Mouse (Mus musculus) erythroid progenitor cell, adult 5-6 weeks (primary cell): ENCODE results near the gene Dnajc15. TPM values are rescaled to one million over a fixed set of nuclear protein-coding genes. Genes with fewer than 3 reads are reported as not detected.

Experiments
- ATAC-seq: replicated peaks from 2 replicates; pipeline ENCODE4 v1.8.0; 2016; ENCODE audit warnings: moderate number of reproducible peaks, mild to moderate bottlenecking, moderate TSS enrichment, inconsistent platforms; ENCODE audit not compliant: poor library complexity, low FRiP score, severe bottlenecking
- total RNA-seq, 2 experiments: library from RNA; stranded (forward) in 1 of 2; stranded (reverse) in 1 of 2; fragments of 150-400 nt in 1 of 2; fragments of 186-747, 209-891 nt in 1 of 2; gene quantifications; 2 replicates each; pipeline versions ENCODE4 v1.2.3 to v1.2.4; 2015 to 2017; ENCODE audit warnings: low replicate concordance in 2 of 2

The Dnajc15 gene
- total RNA-seq, 2 experiments from 2014 or later, result 1.1 to 1.7 TPM

DNA sequence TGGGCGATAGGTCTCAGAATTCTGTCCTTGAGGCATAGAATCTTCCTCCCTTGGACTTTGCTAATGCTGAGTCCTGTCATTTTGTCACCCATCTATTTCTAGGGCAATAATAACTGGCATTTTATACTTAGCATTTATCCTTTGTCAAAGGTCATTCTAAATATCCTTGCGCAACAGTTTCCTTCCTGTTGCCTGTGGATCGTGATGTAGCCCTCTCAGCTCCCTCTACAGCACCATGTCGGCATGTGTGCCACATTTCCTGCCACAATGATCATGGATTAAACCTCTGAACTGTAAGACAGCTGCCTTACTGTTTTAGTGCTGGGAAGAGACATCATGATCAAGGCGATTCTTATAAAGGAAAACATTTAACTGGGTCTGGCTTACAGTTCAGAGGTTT is 68.6 kb downstream of the Dnajc15 start:
- no peak for ATAC-seq

DNA sequence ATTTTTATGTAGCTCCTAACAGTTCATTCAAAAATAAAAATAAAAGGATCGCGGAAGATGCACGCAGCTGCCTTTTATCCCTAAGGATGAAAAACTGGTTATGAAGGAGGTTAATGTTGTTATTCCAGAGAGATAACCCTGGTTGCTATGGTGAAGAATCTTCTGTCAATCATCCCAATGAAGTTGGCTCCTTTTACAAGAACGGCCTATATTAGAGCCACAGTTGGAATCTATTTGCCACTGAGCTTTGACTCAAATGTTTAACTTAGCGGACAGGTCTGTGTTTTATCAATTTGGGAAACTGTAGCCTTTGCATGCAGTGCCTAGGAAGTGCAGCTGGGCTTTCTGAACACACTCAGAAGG is 72.7 kb downstream of the Dnajc15 start:
- ATAC-seq, result no peak

DNA sequence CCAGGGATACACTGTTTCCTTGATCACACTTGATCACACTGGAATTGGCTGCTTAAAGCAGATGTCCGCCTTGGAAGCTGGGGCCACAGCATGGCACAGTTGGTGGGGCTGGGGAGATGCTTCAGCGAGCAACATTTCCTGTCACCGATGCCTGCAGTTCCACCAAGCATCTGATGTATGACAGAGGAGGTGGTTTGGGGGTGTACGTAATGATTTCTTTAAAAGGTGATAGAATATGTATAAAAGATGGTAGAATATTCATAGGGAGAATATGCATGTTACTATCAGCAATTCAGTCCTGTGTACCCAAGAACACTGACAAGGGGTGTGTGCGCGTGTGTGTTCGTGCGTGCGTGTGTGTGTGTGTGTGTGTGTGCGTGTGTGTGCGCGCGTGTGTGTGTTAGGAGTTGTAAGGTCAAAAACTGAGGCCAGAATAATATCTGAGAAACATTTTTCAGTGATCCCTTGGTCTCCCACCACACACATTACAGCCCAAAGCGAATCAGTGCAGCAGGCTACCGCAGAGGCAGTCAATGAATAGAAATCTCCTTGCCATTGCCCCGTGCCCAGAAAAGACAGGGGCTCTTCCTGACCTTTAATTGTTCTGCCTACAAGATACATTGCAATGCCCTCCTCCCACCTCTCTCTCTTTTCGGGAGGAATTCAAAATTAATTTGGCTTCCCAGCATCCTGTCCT is 73.2 kb downstream of the Dnajc15 start:
- no peak for ATAC-seq

DNA sequence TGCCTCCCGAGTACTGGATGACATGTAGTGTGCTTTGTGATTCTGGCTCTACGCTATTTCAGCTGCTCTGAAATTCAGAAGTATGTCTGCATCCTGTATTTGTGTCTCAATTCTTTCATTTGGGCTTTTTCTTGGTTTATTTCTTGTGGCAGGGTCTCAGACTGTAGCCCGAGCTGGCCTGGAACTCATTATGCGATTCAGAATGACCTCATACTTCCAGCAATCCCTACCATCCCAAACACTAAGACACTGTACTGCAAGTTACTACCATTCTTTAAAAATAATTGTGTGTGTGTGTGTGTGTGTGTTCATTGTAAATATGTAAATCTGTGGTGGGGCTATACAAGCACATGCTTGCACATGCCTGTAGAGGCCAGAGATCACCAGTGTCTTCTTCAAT is 78.4 kb downstream of the Dnajc15 start:
- ATAC-seq, result no peak

DNA sequence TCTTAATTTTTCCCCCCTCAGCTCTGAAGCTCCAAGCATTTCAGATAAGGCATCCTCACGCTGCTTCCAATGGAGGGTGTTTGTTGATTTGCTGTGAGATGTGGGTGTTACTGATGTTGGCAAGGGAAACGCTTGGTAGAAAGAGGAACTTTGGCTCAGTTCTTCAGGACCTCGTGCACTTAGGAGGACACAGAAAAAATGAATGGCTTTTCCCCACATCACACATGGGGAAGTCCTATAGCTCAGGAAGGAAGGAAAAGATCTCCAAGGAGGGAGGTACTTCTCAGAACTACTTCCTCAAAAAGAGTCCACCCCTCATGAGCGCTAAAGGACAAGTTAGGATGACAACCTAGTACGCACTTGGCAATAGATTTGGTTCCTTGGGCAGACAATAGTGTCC is 79.7 kb downstream of the Dnajc15 start:
- ATAC-seq, result no peak

DNA sequence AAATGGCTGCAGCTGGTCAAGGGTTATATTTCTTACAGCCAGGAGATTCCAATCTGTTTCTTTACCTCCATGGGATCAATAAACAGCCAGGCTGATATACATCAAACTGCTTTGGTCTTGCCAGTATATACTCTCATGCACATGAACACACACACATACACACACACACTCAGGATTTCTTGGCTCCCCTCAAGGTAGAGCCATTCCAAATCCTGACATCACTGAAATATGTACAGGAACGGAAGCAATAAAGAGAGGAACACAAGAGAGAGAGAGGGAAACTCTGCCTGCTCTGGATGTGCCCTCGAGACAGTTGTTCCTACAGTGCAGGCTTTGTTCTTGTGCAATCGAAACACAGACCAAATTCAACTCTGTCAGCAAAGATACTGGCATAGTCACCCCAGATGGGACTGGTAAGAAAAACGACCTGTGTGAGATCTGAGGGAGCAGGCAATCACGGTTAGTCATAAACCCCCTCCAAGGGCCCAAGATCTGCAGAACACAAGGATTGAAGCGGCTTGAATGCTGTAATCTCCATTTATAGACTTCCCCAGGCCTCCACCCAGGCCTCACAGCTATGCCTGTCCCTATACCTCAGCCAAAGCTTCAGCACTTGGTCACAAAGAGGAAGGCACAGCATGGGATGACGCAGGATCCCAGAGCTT is 80.5 kb downstream of the Dnajc15 start:
- no peak for ATAC-seq

DNA sequence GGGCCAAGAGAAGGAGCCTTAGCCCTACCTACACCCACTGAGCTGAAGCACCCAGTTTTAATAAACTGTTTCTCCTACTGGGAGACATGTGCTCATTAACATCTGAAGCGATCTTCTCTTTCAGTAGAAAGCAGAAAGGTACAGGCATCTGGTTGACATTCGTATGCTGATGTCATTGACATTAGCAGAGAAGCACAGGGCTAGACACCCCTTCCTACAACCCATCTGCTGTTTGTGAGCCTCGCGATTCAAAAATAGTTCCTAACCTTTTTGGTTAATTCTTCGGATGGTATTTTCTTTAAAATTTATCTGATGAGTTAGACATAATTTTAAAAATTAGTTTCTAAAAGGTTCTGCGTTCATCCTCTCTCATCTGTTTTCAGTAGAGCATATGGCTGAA is 81.9 kb downstream of the Dnajc15 start:
- ATAC-seq, result no peak

DNA sequence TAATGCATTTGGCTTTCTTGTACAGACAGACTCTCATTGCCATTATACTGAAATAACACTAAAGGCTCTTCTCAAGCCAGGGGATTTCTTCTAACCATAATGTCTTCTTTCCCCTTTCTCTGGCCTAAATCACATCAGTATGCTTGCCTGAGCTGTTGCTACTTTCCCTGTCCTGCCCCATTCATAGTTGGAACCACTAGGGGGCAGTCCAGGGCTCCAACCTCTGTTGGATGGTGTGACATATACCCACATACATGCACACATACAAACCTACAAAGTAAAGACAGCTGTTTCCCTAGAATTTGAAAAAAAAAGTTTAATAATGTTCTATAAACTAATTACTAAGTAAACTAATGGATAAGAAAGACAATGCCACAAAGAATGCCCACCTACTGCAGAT is 91.7 kb downstream of the Dnajc15 start:
- no peak for ATAC-seq

DNA sequence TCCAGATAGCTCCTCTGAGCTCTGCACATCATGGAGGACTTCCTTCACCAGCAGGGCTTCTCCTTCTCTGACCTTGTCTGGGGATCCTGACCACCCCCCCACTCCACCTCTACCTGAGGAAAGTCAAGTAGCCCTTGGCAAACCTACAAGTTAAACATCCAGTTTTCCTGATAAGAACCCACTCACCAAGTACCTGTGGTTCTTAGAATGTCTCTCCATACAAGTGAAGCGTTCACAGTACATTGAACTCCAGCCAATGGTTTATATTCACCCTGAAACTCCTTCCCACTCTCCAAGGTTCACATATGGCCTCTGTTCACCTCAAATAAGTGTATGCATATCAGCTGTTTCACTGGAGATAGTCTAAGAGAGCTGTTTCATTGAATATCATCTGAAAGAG is 97.6 kb downstream of the Dnajc15 start:
- no peak for ATAC-seq

DNA sequence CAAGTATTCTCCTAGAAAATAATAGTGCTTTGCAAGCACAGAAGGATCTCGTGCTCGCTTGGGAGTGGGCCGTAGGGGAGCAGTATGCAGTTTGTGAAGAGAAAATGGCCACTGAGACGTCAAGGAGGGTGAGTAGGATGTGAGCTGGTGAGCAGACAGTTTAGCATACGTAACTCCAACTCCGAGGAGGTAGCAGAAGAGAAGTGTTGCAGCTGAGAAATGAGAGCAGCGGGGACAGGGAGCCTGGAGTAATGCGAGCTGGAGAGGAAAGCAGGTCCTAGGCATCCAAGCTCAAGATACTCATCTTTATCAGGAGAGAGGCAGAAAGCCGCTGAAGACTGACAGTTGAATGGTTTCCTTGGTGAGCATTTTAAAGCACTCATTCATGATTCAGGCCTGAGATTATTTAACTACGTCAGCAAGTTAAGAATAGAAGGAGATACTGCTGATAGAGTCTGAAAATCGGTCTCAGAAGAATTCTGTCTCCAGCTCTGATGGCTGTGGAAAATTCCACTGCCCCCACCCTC is 98.9 kb downstream of the Dnajc15 start:
- ATAC-seq, result no peak

DNA sequence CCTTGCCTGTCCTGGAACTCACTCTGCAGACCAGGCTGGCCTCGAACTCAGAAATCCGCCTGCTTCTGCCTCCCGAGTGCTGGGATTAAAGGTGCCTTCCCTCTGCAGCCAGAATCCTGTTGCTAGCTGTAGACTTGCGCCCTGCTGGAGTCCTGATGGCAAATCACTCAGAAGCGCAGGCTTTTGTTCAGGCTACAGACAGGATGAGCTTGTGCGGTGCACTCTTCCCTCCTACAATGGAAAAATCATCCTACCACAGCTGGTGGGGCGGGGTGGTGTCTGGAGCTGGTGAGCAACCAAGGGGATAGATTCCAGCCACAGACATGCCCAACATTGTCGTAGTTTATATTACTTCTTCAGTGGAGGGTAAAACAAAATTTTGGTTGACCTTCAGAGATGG is 101.6 kb downstream of the Dnajc15 start:
- no peak for ATAC-seq

DNA sequence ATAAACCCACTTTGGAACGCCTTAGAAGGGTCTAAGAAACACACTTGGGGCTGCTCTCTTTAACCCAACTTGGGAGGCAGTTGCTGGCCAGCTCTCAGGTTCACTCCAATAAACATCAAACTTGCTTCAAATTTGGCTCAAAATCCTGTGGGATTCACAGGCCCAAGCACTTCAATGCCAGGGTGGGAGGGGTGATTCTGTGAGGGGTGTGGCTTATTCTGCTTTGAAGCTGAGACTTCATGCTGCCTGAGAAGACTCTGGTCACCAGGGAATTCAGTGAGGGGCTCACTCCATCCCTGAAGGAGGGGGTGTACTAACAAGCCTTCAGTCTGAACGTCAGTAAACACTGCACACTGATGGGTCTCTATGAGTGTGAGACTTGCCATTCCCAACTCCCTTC is 103.3 kb downstream of the Dnajc15 start:
- ATAC-seq, result no peak

Other genes starting within 250 kb of the Dnajc15 start
- 5.4 and 13.4 TPM in 2 replicates for gene Epsti1, start 29.1 kb upstream of the Dnajc15 start, total RNA-seq (2015; ENCODE audit: low replicate concordance)
- gene Epsti1, start 29.1 kb upstream of the Dnajc15 start, total RNA-seq (2017; ENCODE audit: low replicate concordance), result 14.5 and 16.6 TPM in 2 replicates
- gene Fam216b, start 213.9 kb upstream of the Dnajc15 start, total RNA-seq (2015; ENCODE audit: low replicate concordance), result not detected in 2 replicates
- not detected in 2 replicates for gene Fam216b, start 213.9 kb upstream of the Dnajc15 start, total RNA-seq (2017; ENCODE audit: low replicate concordance)